Mouse (Mus musculus): ENCODE data around the gene Slc37a1. TPM values are rescaled to one million over a fixed set of nuclear protein-coding genes. Genes with fewer than 3 reads are reported as not detected.

The Slc37a1 gene
- polyA plus RNA-seq, 1 experiment from 2014 or later: 6.4 TPM

DNA sequence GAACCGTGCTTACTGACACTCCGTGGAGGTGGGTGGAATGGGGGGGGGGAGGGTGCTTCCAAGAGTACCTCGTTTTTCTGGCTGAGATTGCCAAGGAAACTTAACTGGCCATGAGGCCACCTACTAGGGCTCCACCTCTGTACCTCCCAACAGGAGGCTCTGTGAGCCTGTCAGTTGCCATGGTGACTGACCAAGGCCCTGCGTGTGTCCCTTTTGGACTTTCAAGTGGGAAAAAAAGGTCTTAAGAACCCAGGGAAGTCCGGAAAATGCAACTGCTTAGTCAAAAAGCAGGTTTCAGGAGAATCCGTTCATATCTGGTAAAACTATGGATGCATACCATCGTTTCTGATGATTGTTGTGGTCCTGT lies 3.9 kb upstream of the Slc37a1 start:
- 13% methylated on average over 7 of the region's 7 CpGs for WGBS
- 0 out of 2 replicates have a peak overlapping the region, but pooled peaks have one; percentile 2 for H3K4me3 ChIP-seq
- H3K27ac ChIP-seq (replicated peaks): no peak overlapping the region

DNA sequence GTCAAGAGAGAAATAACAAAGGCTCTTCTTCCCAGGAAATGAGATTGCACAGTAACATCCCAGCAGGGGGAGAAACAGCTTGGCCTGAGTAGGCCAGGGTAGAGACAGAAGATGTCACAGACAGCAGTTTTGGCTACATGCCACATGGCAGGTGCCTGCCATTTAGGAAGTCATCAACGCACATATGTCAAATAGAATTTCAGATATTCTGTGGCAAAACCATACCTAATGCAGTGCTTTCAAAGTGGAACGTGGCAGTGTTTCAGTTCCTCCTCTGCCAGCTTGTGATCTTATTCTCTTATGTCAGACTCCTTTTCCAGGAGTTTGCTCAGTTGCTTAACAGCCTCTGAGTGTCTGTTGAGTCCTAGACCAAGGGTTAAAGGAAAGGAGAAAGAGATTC lies 725 bp upstream of the Slc37a1 start:
- H3K27ac ChIP-seq (replicated peaks): no peak overlapping the region
- no peaks in the 10 kb centered on the region for H3K36me3 ChIP-seq
- DNase-seq (ENCODE audit: low spot score): no peak
- H3K9me3 ChIP-seq (replicated peaks): no peaks in the 10 kb centered on the region
- H3K27me3 ChIP-seq (ENCODE audit: low read depth, poor library complexity, severe bottlenecking): no peaks in the 10 kb centered on the region
- no peak overlapping the region for H3K4me3 ChIP-seq
- H3K4me1 ChIP-seq: peaks cover 16% of the 10 kb centered on the region
- 92% methylated on average over 2 of the region's 2 CpGs for WGBS

More for the DNA sequence above, 3.9 kb upstream of the Slc37a1 start:
- Histone ChIP-seq H3K27me3 (ENCODE audit: low read depth, poor library complexity, severe bottlenecking) (0 out of 2 replicates have a peak, but pooled peaks cover 3% of the 10 kb centered on the region), H3K9me3 (replicated peaks) (no peaks in the 10 kb centered on the region), H3K36me3 (no peaks in the 10 kb centered on the region), H3K4me1 (peaks cover 15% of the 10 kb centered on the region)
- no peak for DNase-seq (ENCODE audit: low spot score)

DNA sequence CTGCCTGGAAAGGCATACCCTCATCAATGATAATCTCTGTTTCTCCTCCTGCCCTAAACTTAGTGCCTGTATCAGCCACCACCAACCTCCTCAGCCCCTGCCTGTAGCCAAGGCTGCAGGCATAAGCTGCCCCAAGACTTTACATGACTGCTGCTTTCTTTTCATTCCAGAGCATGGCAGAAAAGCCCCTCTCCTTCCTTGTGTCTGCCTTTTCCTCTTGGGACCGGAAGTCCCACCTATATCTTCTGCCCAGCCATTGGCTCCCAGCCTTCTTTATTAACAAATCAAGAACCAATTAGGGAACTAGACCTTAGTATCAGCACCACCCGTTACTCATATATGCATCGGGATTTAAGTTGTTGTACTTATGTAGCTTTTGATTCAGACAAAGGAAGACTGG lies 624 bp downstream of the Slc37a1 start:
- Histone ChIP-seq H3K27me3 (ENCODE audit: low read depth, poor library complexity, severe bottlenecking) (no peaks in the 10 kb centered on the region), H3K4me1 (peaks cover 11% of the 10 kb centered on the region), H3K27ac (replicated peaks) (no peak overlapping the region), H3K9me3 (replicated peaks) (no peaks in the 10 kb centered on the region), H3K36me3 (no peaks in the 10 kb centered on the region), H3K4me3 (no peak overlapping the region)
- DNase-seq (ENCODE audit: low spot score): no peak
- WGBS: 90% methylated on average over 3 of the region's 3 CpGs

DNA sequence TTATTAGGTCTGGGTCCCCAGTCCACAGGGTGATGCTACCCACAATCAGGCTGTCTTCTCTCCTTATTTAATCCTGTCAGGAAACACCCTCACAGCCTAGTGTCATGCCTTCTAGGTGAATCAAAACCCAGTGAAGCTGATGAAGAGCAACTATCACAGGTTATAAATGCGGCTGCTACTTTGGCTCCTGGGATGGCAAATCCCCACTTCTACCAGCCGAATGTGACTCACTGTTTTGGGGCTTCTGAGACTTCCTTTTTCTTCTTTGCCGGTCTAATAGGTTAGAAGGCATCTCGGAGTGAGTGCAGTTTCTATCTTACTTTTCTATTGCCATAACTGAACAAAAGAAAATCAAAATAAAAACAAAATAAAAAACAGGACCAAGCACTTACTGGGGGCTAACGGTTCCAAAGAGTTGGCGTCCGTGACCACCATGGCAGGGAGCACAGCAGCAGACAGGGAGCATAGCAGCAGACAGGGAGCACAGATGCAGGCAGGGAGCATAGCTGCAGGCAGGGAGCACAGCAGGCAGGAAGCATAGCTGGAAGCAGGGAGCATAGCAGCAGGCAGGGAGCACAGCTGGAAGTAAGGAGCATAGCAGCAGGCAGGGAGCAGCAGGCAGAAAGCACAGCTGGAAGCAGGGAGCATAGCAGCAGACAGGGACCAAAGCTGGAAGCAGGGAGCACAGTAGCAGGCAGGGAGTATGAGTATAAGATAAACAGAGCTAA lies 2.6 kb downstream of the Slc37a1 start:
- H3K36me3 ChIP-seq: no peaks in the 10 kb centered on the region
- no peaks in the 10 kb centered on the region for H3K27me3 ChIP-seq (ENCODE audit: low read depth, poor library complexity, severe bottlenecking)
- H3K4me1 ChIP-seq: peaks cover 5% of the 10 kb centered on the region; the same call in 1 of the 2 replicates
- no peak for DNase-seq (ENCODE audit: low spot score)
- 67% methylated on average over 7 of the region's 7 CpGs for WGBS
- no peak overlapping the region for H3K27ac ChIP-seq (replicated peaks)
- H3K4me3 ChIP-seq: no peak overlapping the region
- H3K9me3 ChIP-seq (replicated peaks): no peaks in the 10 kb centered on the region

DNA sequence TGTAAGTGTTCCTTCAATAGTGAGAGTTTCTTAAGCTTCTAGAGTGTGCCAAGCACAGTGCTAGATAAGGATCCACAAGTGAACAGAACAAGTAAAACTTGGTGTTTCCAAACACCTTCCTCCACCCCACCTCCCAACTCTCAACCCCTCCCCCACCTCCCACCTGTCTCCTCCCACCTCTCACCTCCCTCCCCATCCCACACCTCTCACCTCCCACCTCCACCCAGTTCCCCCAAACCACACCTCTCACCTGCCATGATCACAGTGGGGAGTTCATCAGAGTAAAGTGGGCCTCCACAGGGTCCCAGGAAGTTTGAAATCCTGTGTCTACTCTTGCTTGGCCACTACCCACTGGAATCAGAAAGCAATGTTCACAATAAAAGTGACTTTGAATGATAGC lies 3.7 kb downstream of the Slc37a1 start:
- Histone ChIP-seq H3K9me3 (replicated peaks) (no peaks in the 10 kb centered on the region), H3K36me3 (no peaks in the 10 kb centered on the region), H3K27ac (replicated peaks) (no peak overlapping the region), H3K27me3 (ENCODE audit: low read depth, poor library complexity, severe bottlenecking) (peaks cover 8% of the 10 kb centered on the region), H3K4me3 (no peak overlapping the region), H3K4me1 (peaks cover 6% of the 10 kb centered on the region)
- DNase-seq (ENCODE audit: low spot score): no peak

DNA sequence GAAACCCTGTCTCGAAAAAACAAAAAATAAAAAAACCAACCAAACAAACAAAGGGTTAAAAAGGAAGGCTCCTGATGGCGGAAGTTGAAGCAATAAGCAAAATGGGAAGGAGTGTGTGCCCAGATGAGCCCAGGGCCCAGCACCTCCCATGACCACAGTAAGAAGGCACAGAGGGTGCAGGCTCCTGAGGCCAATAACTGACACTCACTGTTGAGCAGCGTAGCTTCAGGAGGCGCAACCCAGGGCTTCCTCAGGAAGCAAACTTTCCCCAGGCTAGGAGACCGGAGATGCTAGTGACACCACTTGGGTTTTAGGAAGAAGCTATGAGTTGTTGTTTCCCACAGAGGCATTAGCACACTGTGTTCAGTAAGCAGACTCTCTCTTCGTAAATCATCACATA lies 4.3 kb downstream of the Slc37a1 start:
- Histone ChIP-seq H3K36me3 (no peaks in the 10 kb centered on the region), H3K4me1 (peaks cover 12% of the 10 kb centered on the region), H3K27me3 (ENCODE audit: low read depth, poor library complexity, severe bottlenecking) (peaks cover 13% of the 10 kb centered on the region), H3K27ac (replicated peaks) (no peak overlapping the region), H3K4me3 (no peak overlapping the region), H3K9me3 (replicated peaks) (no peaks in the 10 kb centered on the region)
- no peak for DNase-seq (ENCODE audit: low spot score)
- WGBS: 79% methylated on average over 6 of the region's 6 CpGs

DNA sequence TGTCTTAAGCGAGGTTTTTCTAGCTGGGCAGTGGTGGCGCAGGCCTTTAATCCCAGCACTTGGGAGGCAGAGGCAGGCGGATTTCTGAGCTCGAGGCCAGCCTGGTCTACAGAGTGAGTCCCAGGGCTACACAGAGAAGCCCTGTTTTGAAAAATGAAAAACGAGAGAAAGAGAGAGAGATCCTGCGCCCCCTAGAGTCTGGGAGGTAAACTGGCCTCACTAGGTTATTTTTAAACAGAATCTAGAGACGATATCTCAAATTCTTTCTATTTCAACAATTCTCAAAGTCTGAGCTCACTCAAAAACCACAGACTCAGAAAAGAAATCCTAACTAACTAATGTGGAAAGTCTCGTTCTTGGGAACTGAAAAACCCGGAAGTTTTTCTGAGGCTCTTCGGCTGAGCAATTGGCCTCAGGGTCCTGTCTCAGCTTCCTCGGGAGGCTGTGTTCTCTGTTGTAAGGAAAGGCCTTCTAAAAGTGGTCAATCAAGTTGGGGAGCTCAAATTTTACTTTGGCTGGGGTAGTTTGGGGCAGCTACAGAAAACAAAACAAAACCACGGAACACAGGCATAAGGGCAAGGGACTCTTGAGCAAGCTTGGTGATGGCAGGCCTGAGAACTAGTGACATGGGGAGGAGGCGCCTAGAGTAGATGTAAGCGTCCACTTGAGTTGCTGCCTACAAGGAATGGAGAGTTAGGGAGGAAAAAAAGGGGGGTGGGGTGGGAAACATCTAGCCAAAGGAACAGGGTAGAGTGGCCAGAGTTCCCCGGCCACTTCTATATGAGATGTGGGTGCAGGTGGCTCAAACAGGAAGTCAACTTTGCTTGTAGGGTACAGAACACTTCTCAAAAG lies 8.0 kb downstream of the Slc37a1 start:
- no peak overlapping the region for H3K4me3 ChIP-seq
- H3K27ac ChIP-seq (replicated peaks): no peak overlapping the region
- no peak for DNase-seq (ENCODE audit: low spot score)
- peaks cover 40% of the 10 kb centered on the region for H3K27me3 ChIP-seq (ENCODE audit: low read depth, poor library complexity, severe bottlenecking)
- 86% methylated on average over 15 of the region's 15 CpGs for WGBS
- H3K4me1 ChIP-seq: peaks cover 27% of the 10 kb centered on the region
- no peaks in the 10 kb centered on the region for H3K9me3 ChIP-seq (replicated peaks)
- H3K36me3 ChIP-seq: no peaks in the 10 kb centered on the region

DNA sequence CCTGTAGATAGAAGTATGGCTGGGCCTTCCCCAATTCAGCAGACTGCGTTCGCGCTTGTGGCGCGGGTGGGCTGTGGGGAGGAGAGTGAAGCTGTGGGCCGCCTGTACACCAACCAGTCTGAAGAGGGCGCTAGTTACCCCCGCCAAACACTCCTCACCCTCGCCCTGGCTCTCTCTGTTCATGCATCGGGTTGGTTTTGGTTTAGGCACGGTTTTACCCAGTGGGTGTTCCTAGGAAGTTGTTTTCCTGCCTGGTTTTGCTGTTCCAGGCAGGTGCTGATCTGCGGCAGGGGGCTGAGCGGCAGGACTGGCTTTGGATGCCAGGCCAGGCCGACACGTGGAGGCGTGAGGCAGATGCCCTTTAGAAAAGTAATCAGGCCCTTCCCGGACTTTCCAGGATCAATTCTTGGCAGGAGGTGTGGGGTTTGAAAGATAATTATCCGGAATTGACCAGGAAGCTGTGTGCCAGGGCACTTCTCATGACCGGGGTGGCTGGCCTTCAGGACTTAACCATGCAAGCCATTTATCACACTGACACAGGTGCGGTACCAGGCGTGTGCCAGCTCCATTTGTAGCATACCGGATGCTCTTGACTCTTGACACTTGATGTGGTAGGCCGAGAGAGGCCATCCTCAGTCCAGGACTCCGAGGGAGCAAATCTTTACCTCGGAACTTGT lies 8.8 kb downstream of the Slc37a1 start:
- Histone ChIP-seq H3K27ac (replicated peaks) (peak overlapping the region; percentile 85; the same call in 1 of the 2 replicates), H3K27me3 (ENCODE audit: low read depth, poor library complexity, severe bottlenecking) (peaks cover 40% of the 10 kb centered on the region), H3K4me1 (peaks cover 26% of the 10 kb centered on the region), H3K36me3 (no peaks in the 10 kb centered on the region), H3K9me3 (replicated peaks) (no peaks in the 10 kb centered on the region), H3K4me3 (peak overlapping the region; percentile 67)
- WGBS: 20% methylated on average over 25 of the region's 25 CpGs
- peak; percentile 48 for DNase-seq (ENCODE audit: low spot score)

DNA sequence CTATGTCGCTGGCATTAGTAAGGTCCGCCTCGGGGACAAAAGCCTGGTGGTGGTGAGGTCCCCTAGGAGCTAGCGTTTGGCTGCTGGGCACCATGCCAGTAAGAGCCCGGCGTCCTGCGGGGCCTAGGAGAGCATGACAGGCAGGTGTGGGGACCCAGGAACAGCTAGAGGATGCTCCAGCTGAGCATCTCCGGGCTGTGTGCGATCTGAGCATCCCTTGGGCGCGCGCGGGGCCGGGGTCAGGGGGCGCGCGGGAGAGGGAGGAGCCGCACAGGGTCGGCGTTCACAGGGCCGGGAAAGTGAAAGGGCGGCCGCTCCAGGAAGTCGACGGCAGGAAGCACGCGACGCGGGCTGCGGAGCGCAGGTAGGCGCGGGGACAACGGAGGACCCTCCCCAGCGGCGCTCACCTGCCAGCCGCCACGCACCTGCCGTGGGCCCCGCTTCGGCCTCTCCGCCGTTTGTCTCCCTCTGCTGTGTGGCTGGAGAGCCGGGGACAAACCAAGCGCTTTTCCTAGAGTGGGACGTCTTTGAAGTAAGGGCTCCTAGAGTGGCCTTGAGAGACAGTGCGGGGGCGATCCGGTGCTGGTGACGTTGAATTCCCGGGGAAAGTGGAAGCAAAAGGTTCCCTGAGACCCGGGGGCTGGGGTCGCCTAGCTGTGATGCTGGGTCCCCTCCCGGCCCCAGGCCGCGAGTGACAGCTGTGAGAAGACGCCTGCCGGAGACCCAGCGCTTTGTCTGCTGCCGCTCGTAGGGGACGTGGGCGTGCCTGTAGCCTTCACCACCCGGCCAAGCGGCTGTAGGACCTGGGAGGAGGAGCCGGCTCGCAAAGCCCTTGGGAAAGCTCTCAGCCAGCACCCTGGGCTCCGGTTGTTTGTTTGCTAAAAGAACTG lies 9.5 kb downstream of the Slc37a1 start:
- peak; percentile 82 for DNase-seq (ENCODE audit: low spot score)
- Histone ChIP-seq H3K4me3 (peak overlapping the region; percentile 67), H3K27me3 (ENCODE audit: low read depth, poor library complexity, severe bottlenecking) (peaks cover 40% of the 10 kb centered on the region), H3K27ac (replicated peaks) (peak overlapping the region; percentile 85), H3K4me1 (peaks cover 26% of the 10 kb centered on the region), H3K9me3 (replicated peaks) (no peaks in the 10 kb centered on the region), H3K36me3 (no peaks in the 10 kb centered on the region)
- WGBS: 1% methylated on average over 68 of the region's 68 CpGs

DNA sequence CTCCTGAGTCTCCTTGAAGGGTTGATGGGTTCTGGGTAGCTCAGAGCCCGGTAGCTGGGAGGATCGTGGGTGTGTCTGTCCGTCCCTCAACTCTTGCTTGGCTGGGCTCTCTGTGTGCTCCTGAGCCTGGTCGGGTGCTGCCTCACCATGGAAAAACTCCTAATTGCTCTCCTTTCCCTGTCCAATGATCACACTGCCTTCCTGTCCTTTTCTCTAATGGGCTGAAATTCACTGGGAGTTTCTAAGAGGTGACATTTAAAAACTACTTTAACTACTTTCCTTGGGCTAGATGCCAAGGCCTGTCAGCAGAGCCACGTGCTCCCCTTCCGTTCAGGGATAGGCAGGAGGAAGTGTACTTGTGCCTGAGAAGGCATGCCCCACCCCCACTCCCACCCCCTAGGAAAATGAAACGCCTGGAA lies 10.9 kb downstream of the Slc37a1 start:
- 30% methylated on average over 7 of the region's 7 CpGs for WGBS
- Histone ChIP-seq H3K9me3 (replicated peaks) (no peaks in the 10 kb centered on the region), H3K4me1 (peaks cover 26% of the 10 kb centered on the region), H3K4me3 (peak overlapping the region; percentile 67; the same call in 1 of the 2 replicates), H3K27ac (replicated peaks) (no peak overlapping the region), H3K36me3 (no peaks in the 10 kb centered on the region), H3K27me3 (ENCODE audit: low read depth, poor library complexity, severe bottlenecking) (peaks cover 40% of the 10 kb centered on the region)
- no peak for DNase-seq (ENCODE audit: low spot score)

DNA sequence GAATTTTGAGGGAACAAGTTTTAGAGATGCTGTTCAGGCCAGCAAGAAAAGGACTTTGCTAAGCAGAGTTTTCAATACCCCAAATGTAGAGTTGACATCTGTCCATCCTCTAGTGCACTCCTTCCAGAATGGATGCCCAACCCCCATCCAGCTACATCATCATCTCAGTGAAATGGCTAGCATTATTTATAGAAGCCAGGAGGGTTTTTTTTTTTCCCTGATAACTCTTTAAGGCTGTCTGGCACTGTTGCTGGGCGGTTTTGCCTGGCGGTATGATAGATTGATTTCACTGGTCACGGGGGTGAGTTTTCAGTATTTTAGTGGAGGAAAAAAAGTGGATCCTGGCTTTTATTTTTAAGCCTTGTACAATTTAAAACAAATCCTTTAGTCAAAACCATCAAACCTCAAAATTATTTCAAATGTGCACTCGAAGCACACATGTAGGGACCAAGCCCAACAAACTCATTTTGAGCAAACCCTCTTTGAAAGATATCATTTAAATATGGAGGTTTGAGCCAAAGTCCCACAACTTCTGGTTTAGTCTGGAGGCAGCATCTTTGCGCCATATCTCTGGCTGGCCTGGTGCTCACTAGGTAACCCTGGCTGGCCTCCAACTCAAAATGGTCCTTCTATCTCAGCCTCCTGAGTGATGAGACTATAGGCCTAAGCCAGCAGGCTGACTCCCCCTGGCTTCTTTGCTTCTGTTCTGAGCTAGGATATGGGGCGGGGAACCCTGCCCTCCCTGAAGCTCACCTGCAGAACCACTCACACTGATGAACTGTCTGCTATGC lies 12.0 kb downstream of the Slc37a1 start:
- Histone ChIP-seq H3K27ac (replicated peaks) (no peak overlapping the region), H3K27me3 (ENCODE audit: low read depth, poor library complexity, severe bottlenecking) (peaks cover 40% of the 10 kb centered on the region), H3K4me1 (peaks cover 26% of the 10 kb centered on the region), H3K36me3 (no peaks in the 10 kb centered on the region), H3K9me3 (replicated peaks) (no peaks in the 10 kb centered on the region), H3K4me3 (no peak overlapping the region)
- no peak for DNase-seq (ENCODE audit: low spot score)
- 92% methylated on average over 6 of the region's 6 CpGs for WGBS

Data from midbrain, embryonic 10.5 days (tissue).